Mouse (Mus musculus): ENCODE data around the gene Cald1. TPM values are rescaled to one million over a fixed set of nuclear protein-coding genes. Genes with fewer than 3 reads are reported as not detected.

Gene Cald1
- polyA plus RNA-seq (2011; ENCODE audit: insufficient read depth, insufficient read length, low replicate concordance, missing spikeins), result 70.5 and 93.3 TPM in 2 replicates

DNA sequence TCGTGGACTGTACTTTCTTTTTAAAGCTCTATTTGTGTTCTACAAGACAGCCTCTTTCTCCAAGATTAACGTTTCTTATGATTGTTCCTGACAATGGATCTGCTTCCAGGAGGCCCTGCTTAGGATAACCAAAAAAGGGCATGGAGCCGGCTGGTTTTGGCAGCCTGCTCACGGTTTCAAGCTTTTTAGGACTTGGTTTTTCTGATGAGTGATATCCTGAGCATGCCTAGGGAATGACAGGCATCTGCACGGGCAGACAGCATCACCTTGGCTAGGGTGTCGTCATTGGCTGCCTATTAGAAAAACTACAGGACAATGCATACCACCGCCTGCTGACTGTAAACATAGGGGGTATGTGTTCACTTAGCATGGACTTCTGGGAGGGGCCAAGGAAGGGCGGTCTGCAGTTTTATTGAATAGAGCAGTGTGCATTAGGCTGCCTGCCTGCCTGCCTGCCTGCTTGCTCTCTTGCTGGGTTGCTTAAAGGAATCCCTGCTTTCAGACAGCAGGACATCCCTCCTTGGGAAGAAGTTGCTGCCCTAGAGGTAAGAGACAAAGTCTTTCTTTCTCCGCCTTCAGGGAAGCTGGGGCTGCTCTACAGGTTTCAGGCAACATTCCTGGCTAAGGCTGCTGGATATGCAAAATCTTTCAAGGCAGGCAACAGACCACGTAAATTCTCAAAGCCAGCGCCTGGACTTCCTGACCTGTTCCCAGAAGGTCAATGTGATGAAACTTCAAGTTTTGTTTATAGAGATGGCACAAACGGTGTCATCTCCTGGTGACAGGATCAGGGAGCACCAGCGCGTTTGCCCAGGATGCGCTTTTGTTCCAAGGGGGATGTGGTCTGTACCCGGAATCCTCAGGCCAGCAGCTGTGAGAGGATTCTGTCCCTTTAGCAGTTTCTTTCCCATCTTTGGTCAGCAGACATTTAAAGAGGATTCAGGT, at the start of gene Cald1:
Cald1 (plus strand) TSS at position 380 of the 945 bp plus-strand sequence.
- peak within 1 kb of the TSS; percentile 25; the same call in 1 of the 2 replicates for H3K27ac ChIP-seq (ENCODE audit: control insufficient read depth, insufficient read depth, low read depth, low read length, poor library complexity)
- WGBS, result 40% methylated on average over 16 of the region's 16 CpGs
- no peak for TF ChIP-seq POLR2A (IDR thresholded peaks at IDR 0.05; ENCODE audit: borderline replicate concordance, control insufficient read depth, low read depth, low read length)
- no peak for TF ChIP-seq CTCF (IDR thresholded peaks at IDR 0.05; ENCODE audit: control insufficient read depth, insufficient read depth, low read length)
- peak within 1 kb of the TSS; percentile 7 for H3K4me3 ChIP-seq (replicated peaks; ENCODE audit: control insufficient read depth, low read depth, low read length)
- no peaks in the 10 kb centered on the region for H3K4me1 ChIP-seq (ENCODE audit: control insufficient read depth, insufficient read depth, low read length)

DNA sequence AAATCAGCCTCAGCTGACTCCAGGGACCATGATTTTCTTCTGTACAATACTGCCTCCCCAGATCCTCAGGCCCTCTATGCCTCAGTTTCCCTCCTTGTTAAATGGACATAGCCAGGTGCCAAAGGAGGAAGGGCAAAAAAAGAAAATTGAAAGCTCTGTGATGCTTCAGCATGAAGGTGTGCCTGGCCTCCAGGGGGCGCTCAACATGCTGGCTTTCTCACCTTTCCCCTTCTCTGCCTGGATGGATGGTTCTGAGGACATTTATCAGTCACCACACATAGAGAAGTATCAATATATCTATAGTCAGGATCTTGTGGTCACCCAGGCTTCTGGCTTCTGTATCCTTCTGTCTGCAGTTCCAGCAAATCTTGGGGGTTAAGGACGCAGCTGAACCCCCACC, 49.3 kb upstream of the Cald1 start:
- no peak for TF ChIP-seq POLR2A (IDR thresholded peaks at IDR 0.05; ENCODE audit: borderline replicate concordance, control insufficient read depth, low read depth, low read length)
- TF ChIP-seq CTCF (IDR thresholded peaks at IDR 0.05; ENCODE audit: control insufficient read depth, insufficient read depth, low read length), result peak; percentile 89
- WGBS, result 33% methylated on average over 2 of the region's 2 CpGs
- no peaks in the 10 kb centered on the region for H3K4me1 ChIP-seq (ENCODE audit: control insufficient read depth, insufficient read depth, low read length)
- H3K27ac ChIP-seq (ENCODE audit: control insufficient read depth, insufficient read depth, low read depth, low read length, poor library complexity), result no peak overlapping the region
- no peak overlapping the region for H3K4me3 ChIP-seq (replicated peaks; ENCODE audit: control insufficient read depth, low read depth, low read length)

DNA sequence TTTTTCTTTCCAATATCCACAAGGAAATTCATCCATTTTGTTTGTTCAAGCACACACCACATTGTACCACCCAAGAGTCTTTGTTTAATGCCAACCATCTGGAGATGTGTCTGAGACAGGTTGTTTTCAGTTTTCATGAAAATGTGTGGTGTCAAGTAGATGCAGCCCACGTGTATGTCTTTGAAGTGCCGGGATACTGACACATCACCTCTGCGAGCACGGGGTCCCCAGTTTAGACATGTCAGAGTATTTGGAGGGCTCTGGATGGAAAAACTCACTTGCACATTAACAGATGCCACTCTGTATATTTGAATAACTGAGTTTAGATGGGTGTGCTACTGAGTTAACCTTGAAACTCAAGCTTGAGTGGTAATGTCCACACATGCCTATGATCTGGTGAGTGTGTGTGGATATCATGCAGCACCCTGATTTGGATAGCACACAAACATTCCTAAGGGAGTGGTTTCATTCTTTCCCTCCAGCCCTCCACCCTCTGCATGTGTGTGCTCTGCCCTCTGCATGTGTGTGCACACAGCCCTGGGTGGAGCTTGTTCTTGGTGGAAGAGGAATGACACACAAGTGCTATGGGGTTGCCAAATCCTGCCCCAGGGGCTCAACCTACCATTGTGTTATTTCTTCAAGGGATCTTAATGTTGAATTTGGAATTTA, 45.7 kb upstream of the Cald1 start:
- Histone ChIP-seq H3K4me3 (replicated peaks; ENCODE audit: control insufficient read depth, low read depth, low read length) (no peak overlapping the region), H3K27ac (ENCODE audit: control insufficient read depth, insufficient read depth, low read depth, low read length, poor library complexity) (no peak overlapping the region), H3K4me1 (ENCODE audit: control insufficient read depth, insufficient read depth, low read length) (no peaks in the 10 kb centered on the region)
- TF ChIP-seq CTCF (IDR thresholded peaks at IDR 0.05; ENCODE audit: control insufficient read depth, insufficient read depth, low read length) (no peak), POLR2A (IDR thresholded peaks at IDR 0.05; ENCODE audit: borderline replicate concordance, control insufficient read depth, low read depth, low read length) (no peak)
- WGBS, result 81% methylated on average over 4 of the region's 4 CpGs

DNA sequence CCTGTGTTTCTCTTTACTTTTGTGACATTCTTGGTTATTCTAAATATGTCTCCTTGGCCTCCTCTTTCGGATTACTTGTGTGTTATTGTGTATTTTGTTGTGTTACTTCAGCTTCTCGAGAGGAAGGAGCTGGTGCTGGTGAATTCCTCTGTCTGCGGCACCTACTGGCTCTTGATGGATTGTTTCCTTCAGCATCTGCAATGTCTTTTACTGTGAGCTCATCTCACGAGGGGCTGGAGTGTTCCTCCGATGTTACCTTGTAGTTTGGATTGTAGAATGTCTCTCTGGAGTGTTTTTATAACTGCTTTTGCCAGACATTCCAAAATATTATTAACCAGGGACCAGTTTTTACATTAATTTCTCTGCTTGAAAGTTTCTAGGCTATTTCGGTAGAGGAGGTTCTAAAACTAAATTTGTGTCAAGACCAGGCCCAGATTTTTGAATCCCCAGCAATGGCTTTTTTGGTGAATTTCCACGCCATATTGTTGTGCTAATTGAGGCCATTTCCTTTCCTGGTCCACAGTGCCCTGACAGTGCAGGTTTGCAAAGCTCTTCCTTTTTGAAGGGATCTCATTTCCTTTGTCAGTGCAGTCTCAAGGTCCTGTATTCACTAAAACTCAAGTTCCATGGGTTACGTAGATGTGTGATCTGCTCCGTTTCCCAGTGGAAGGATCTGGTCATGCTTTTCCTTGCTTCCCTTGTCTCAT, 43.9 kb upstream of the Cald1 start:
- TF ChIP-seq POLR2A (IDR thresholded peaks at IDR 0.05; ENCODE audit: borderline replicate concordance, control insufficient read depth, low read depth, low read length), result no peak
- TF ChIP-seq CTCF (IDR thresholded peaks at IDR 0.05; ENCODE audit: control insufficient read depth, insufficient read depth, low read length), result no peak
- 76% methylated on average over 9 of the region's 9 CpGs for WGBS
- Histone ChIP-seq H3K4me3 (replicated peaks; ENCODE audit: control insufficient read depth, low read depth, low read length) (no peak overlapping the region), H3K27ac (ENCODE audit: control insufficient read depth, insufficient read depth, low read depth, low read length, poor library complexity) (no peak overlapping the region), H3K4me1 (ENCODE audit: control insufficient read depth, insufficient read depth, low read length) (no peaks in the 10 kb centered on the region)

DNA sequence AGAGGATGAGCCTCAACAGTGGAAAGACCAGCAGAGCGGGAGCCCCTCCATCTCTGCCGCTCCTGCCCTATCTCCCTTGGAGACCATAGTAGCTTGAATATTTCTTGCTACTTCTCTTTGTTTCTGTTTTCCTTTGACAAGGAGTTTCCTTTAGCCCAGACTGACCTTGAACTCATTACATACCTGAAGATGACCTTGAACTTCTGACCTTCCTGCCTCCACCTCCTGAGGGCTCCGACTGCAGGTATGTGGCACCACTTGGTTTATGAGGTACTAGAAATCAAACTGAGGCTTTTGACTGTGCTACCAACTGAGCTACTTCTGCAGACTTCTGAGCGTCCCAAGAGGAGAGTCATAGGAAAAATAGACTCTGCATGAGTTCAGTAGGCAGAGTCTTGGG, 38.8 kb upstream of the Cald1 start:
- Histone ChIP-seq H3K27ac (ENCODE audit: control insufficient read depth, insufficient read depth, low read depth, low read length, poor library complexity) (no peak overlapping the region), H3K4me3 (replicated peaks; ENCODE audit: control insufficient read depth, low read depth, low read length) (no peak overlapping the region), H3K4me1 (ENCODE audit: control insufficient read depth, insufficient read depth, low read length) (no peaks in the 10 kb centered on the region)
- 87% methylated on average over 4 of the region's 4 CpGs for WGBS
- TF ChIP-seq POLR2A (IDR thresholded peaks at IDR 0.05; ENCODE audit: borderline replicate concordance, control insufficient read depth, low read depth, low read length) (no peak), CTCF (IDR thresholded peaks at IDR 0.05; ENCODE audit: control insufficient read depth, insufficient read depth, low read length) (no peak)

DNA sequence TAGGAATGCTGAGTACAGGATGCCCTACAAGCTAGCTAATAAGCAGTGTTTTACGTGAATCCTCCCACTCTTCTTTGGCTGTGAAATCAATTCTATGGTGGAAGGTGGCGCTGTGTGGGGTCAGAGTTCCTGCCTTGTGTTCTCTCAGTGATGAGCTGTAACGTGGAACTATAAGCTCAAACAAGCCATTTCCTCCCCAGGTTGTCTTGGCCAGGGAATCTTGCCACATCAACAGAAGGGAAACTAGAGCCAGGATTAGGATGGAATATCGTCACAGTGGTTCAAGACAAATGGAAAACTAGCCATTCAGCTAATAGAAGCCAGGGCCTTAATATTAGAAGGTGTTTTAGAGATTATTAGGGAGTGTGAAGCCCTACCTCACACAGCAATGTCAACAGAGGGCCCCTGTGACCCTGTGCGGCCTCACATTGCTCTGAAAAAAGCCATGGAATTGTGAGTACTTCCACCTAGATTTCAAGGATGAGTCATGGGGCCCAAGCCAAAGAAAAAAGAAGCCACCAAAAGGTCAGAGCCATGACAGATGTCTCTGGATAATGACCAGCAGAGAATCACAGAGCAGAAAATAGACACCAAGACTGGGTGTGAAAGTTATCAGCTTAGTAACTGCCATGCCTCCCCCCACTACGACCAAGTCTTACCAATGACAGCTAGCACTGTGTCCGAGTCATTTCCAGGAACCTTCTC, 33.0 kb upstream of the Cald1 start:
- H3K4me1 ChIP-seq (ENCODE audit: control insufficient read depth, insufficient read depth, low read length), result no peaks in the 10 kb centered on the region
- H3K4me3 ChIP-seq (replicated peaks; ENCODE audit: control insufficient read depth, low read depth, low read length), result no peak overlapping the region
- 76% methylated on average over 7 of the region's 7 CpGs for WGBS
- no peak overlapping the region for H3K27ac ChIP-seq (ENCODE audit: control insufficient read depth, insufficient read depth, low read depth, low read length, poor library complexity)
- no peak for TF ChIP-seq CTCF (IDR thresholded peaks at IDR 0.05; ENCODE audit: control insufficient read depth, insufficient read depth, low read length)
- TF ChIP-seq POLR2A (IDR thresholded peaks at IDR 0.05; ENCODE audit: borderline replicate concordance, control insufficient read depth, low read depth, low read length), result no peak

DNA sequence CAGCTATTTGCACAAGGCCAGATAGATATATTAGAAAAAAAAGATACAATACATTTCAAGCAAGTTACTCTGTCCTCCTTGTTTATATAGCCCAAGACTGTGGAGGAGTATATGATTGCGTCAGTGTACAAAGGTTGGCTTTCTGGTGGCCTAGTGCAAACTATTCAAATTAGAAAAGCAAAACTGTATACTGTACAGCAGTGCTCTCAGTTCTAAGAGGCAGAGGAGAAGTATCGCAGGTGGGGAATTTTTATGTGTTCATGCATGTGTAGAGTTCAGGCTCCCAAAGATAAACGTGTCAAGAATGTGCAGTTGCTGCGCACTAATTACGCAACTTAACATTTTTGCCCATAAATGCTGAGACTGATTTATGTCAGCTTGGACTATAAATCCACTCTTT, 31.0 kb upstream of the Cald1 start:
- Histone ChIP-seq H3K4me3 (replicated peaks; ENCODE audit: control insufficient read depth, low read depth, low read length) (no peak overlapping the region), H3K4me1 (ENCODE audit: control insufficient read depth, insufficient read depth, low read length) (no peaks in the 10 kb centered on the region), H3K27ac (ENCODE audit: control insufficient read depth, insufficient read depth, low read depth, low read length, poor library complexity) (no peak overlapping the region)
- WGBS, result 79% methylated on average over 5 of the region's 5 CpGs
- TF ChIP-seq CTCF (IDR thresholded peaks at IDR 0.05; ENCODE audit: control insufficient read depth, insufficient read depth, low read length) (no peak), POLR2A (IDR thresholded peaks at IDR 0.05; ENCODE audit: borderline replicate concordance, control insufficient read depth, low read depth, low read length) (no peak)
